Mouse (Mus musculus): ENCODE measurements around the gene Chd2. TPM values are rescaled to one million over a fixed set of nuclear protein-coding genes. Genes with fewer than 3 reads are reported as not detected.

Chd2 gene
- total RNA-seq, 1 experiment: 46.6 TPM

GRCm38 (mm10) chr7:73560811-73561210 lies 19.2 kb upstream of the Chd2 start:
- TF ChIP-seq MAFK (IDR thresholded peaks at IDR 0.05; ENCODE audit: insufficient read depth, low read depth, low read length) (no peak), HCFC1 (IDR thresholded peaks at IDR 0.05; ENCODE audit: borderline replicate concordance, insufficient read depth, low read length) (no peak), CHD2 (IDR thresholded peaks at IDR 0.05; ENCODE audit: low read depth, low read length) (no peak), ZC3H11A (IDR thresholded peaks at IDR 0.05; ENCODE audit: borderline replicate concordance, low read depth, low read length) (no peak), ZNF384 (IDR thresholded peaks at IDR 0.05; ENCODE audit: low read depth, low read length) (no peak)
- no peak for DNase-seq (ENCODE audit: low read depth, low spot score)

GRCm38 (mm10) chr7:73559853-73560190 lies 18.2 kb upstream of the Chd2 start:
- H3K4me1 ChIP-seq (ENCODE audit: control insufficient read depth in 2 of 2, insufficient read depth in 2 of 2, low read length in 2 of 2, poor library complexity in 1 of 2): peaks cover 6% of the 10 kb centered on the region in 2 experiments; a peak in 2 of 4 replicates
- H3K4me3 ChIP-seq (ENCODE audit: insufficient read depth in 1 of 2, low read depth in 1 of 2, low read length in 2 of 2, poor library complexity in 1 of 2, severe bottlenecking in 1 of 2): peak overlapping the region in 1 of 2 experiments; percentile 89; a peak in 2 of 4 replicates
- no peaks in the 10 kb centered on the region for H3K36me3 ChIP-seq (ENCODE audit: control insufficient read depth, insufficient read depth, low read length, poor library complexity, severe bottlenecking)
- no peaks in the 10 kb centered on the region for H3K9me3 ChIP-seq (ENCODE audit: control insufficient read depth, insufficient read depth, low read depth, low read length)
- H3K9ac ChIP-seq (ENCODE audit: insufficient read depth, low read depth, low read length, poor library complexity, severe bottlenecking): peak overlapping the region; percentile 8; the same call in 1 of the 2 replicates
- in situ Hi-C loops (cut with MboI; ENCODE audit: low sequenced_read_pairs in 2 of 2, unreplicated experiment in 2 of 2): no loop called here
- no peak overlapping the region for H3K27ac ChIP-seq (ENCODE audit: insufficient read depth, low read depth, low read length, poor library complexity, severe bottlenecking)
- no peak for DNase-seq (ENCODE audit: low read depth, low spot score)
- TF ChIP-seq ZNF384 (IDR thresholded peaks at IDR 0.05; ENCODE audit: low read depth, low read length) (no peak), ZC3H11A (IDR thresholded peaks at IDR 0.05; ENCODE audit: borderline replicate concordance, low read depth, low read length) (no peak), HCFC1 (IDR thresholded peaks at IDR 0.05; ENCODE audit: borderline replicate concordance, insufficient read depth, low read length) (no peak), MAFK (IDR thresholded peaks at IDR 0.05; ENCODE audit: insufficient read depth, low read depth, low read length) (no peak), CHD2 (IDR thresholded peaks at IDR 0.05; ENCODE audit: low read depth, low read length) (no peak)

More at GRCm38 (mm10) chr7:73560811-73561210, 19.2 kb upstream of the Chd2 start:
- Histone ChIP-seq H3K4me1 (ENCODE audit: control insufficient read depth in 2 of 2, insufficient read depth in 2 of 2, low read length in 2 of 2, poor library complexity in 1 of 2) (peaks cover 4 to 6% of the 10 kb centered on the region in 2 experiments; a peak in 2 of 4 replicates), H3K9me3 (ENCODE audit: control insufficient read depth, insufficient read depth, low read depth, low read length) (no peaks in the 10 kb centered on the region), H3K36me3 (ENCODE audit: control insufficient read depth, insufficient read depth, low read length, poor library complexity, severe bottlenecking) (no peaks in the 10 kb centered on the region), H3K4me3 (ENCODE audit: insufficient read depth in 1 of 2, low read depth in 1 of 2, low read length in 2 of 2, poor library complexity in 1 of 2, severe bottlenecking in 1 of 2) (no peak overlapping the region), H3K27ac (ENCODE audit: insufficient read depth, low read depth, low read length, poor library complexity, severe bottlenecking) (no peak overlapping the region), H3K9ac (ENCODE audit: insufficient read depth, low read depth, low read length, poor library complexity, severe bottlenecking) (no peak overlapping the region)
- in situ Hi-C loops (cut with MboI; ENCODE audit: low sequenced_read_pairs in 2 of 2, unreplicated experiment in 2 of 2): no loop called here

GRCm38 (mm10) chr7:73559170-73559852 lies 17.7 kb upstream of the Chd2 start:
- in situ Hi-C loops (cut with MboI; ENCODE audit: low sequenced_read_pairs in 2 of 2, unreplicated experiment in 2 of 2): no loop called here
- H3K4me1 ChIP-seq (ENCODE audit: control insufficient read depth in 2 of 2, insufficient read depth in 2 of 2, low read length in 2 of 2, poor library complexity in 1 of 2): peaks cover 6 to 9% of the 10 kb centered on the region in 2 experiments; a peak in 2 of 4 replicates
- no peaks in the 10 kb centered on the region for H3K36me3 ChIP-seq (ENCODE audit: control insufficient read depth, insufficient read depth, low read length, poor library complexity, severe bottlenecking)
- no peak for DNase-seq (ENCODE audit: low read depth, low spot score)
- peak overlapping the region; percentile 72; the same call in 1 of the 2 replicates for H3K27ac ChIP-seq (ENCODE audit: insufficient read depth, low read depth, low read length, poor library complexity, severe bottlenecking)
- H3K4me3 ChIP-seq (ENCODE audit: insufficient read depth in 1 of 2, low read depth in 1 of 2, low read length in 2 of 2, poor library complexity in 1 of 2, severe bottlenecking in 1 of 2): peak overlapping the region; percentile 77 to 89
- TF ChIP-seq ZNF384 (IDR thresholded peaks at IDR 0.05; ENCODE audit: low read depth, low read length) (no peak), CHD2 (IDR thresholded peaks at IDR 0.05; ENCODE audit: low read depth, low read length) (no peak), MAFK (IDR thresholded peaks at IDR 0.05; ENCODE audit: insufficient read depth, low read depth, low read length) (no peak), ZC3H11A (IDR thresholded peaks at IDR 0.05; ENCODE audit: borderline replicate concordance, low read depth, low read length) (no peak), HCFC1 (IDR thresholded peaks at IDR 0.05; ENCODE audit: borderline replicate concordance, insufficient read depth, low read length) (no peak)
- H3K9me3 ChIP-seq (ENCODE audit: control insufficient read depth, insufficient read depth, low read depth, low read length): no peaks in the 10 kb centered on the region
- H3K9ac ChIP-seq (ENCODE audit: insufficient read depth, low read depth, low read length, poor library complexity, severe bottlenecking): peak overlapping the region; percentile 81

GRCm38 (mm10) chr7:73558293-73559169 lies 16.9 kb upstream of the Chd2 start:
- TF ChIP-seq CHD2 (IDR thresholded peaks at IDR 0.05; ENCODE audit: low read depth, low read length) (peak; percentile 95), ZC3H11A (IDR thresholded peaks at IDR 0.05; ENCODE audit: borderline replicate concordance, low read depth, low read length) (no peak), ZNF384 (IDR thresholded peaks at IDR 0.05; ENCODE audit: low read depth, low read length) (no peak), HCFC1 (IDR thresholded peaks at IDR 0.05; ENCODE audit: borderline replicate concordance, insufficient read depth, low read length) (0 out of 2 replicates have a peak, but pooled peaks have one; percentile 40)
- H3K9me3 ChIP-seq (ENCODE audit: control insufficient read depth, insufficient read depth, low read depth, low read length): no peaks in the 10 kb centered on the region
- peak overlapping the region; percentile 95 for H3K9ac ChIP-seq (ENCODE audit: insufficient read depth, low read depth, low read length, poor library complexity, severe bottlenecking)
- H3K27ac ChIP-seq (ENCODE audit: insufficient read depth, low read depth, low read length, poor library complexity, severe bottlenecking): peak overlapping the region; percentile 94
- peak overlapping the region; percentile 87 to 94 for H3K4me3 ChIP-seq (ENCODE audit: insufficient read depth in 1 of 2, low read depth in 1 of 2, low read length in 2 of 2, poor library complexity in 1 of 2, severe bottlenecking in 1 of 2)
- DNase-seq (ENCODE audit: low read depth, low spot score): peak; percentile 100
- in situ Hi-C loops (cut with MboI; ENCODE audit: low sequenced_read_pairs in 2 of 2, unreplicated experiment in 2 of 2): no loop called here
- H3K4me1 ChIP-seq (ENCODE audit: control insufficient read depth in 2 of 2, insufficient read depth in 2 of 2, low read length in 2 of 2, poor library complexity in 1 of 2): peaks cover 6 to 10% of the 10 kb centered on the region in 2 experiments; a peak in 2 of 4 replicates
- no peaks in the 10 kb centered on the region for H3K36me3 ChIP-seq (ENCODE audit: control insufficient read depth, insufficient read depth, low read length, poor library complexity, severe bottlenecking)
